ENCODE assay signal across 16 mouse cellular contexts in genomic region chr15:12800405-12801141, GRCm38 (mm10). TPM values are rescaled to one million over a fixed set of nuclear protein-coding genes. Genes with fewer than 3 reads are reported as not detected.
A peak's percentile ranks its signal among the peaks of the same experiment; 100 is the strongest.
DNase-seq lines count a peak whose midpoint lies in the region; ATAC-seq and TF ChIP-seq lines count a peak whose summit lies in the region.
"Had no signal": no experiment of that assay in that cellular context is flagged by ENCODE, and none has a peak within 500 bp of the region (broad histone marks: within the 10 kb centered on the region; RNA-seq: fewer than 3 reads in every experiment).

No protein-coding gene starts in this region.

- no peaks in the 10 kb centered on the region for H3K36me3 ChIP-seq in liver, embryonic 15.5 days (replicated peaks)
- H3K36me3 ChIP-seq in liver, postnatal 0 days (replicated peaks; ENCODE audit: insufficient read depth, low read length) = no peaks in the 10 kb centered on the region
- H3K36me3 ChIP-seq in midbrain, embryonic 13.5 days = peaks cover under 1% of the 10 kb centered on the region; the same call in 1 of the 2 replicates
- H3K36me3 ChIP-seq in forebrain, postnatal 0 days (ENCODE audit: insufficient read depth) = no peaks in the 10 kb centered on the region
- peaks cover under 1% of the 10 kb centered on the region for H3K36me3 ChIP-seq in limb, embryonic 10.5 days

- TF ChIP-seq EP300 in liver, postnatal 0 days (IDR thresholded peaks at IDR 0.05; ENCODE audit: low read depth) = no peak

- H3K4me1 ChIP-seq in liver, embryonic 15.5 days (replicated peaks) = peaks cover 7% of the 10 kb centered on the region
- no peaks in the 10 kb centered on the region for H3K4me1 ChIP-seq in liver, postnatal 0 days (ENCODE audit: insufficient read depth)
- no peaks in the 10 kb centered on the region for H3K4me1 ChIP-seq in midbrain, embryonic 13.5 days (replicated peaks)
- no peaks in the 10 kb centered on the region for H3K4me1 ChIP-seq in forebrain, postnatal 0 days (ENCODE audit: insufficient read depth)
- H3K4me1 ChIP-seq in limb, embryonic 10.5 days = no peaks in the 10 kb centered on the region

- 44% methylated on average over 15 of the region's 15 CpGs for WGBS in liver, embryonic 15.5 days (ENCODE audit: insufficient replicate concordance)
- WGBS in liver, postnatal 0 days (ENCODE audit: insufficient replicate concordance) = 47% methylated on average over 15 of the region's 15 CpGs
- WGBS in midbrain, embryonic 13.5 days = 51% methylated on average over 15 of the region's 15 CpGs
- 53% methylated on average over 15 of the region's 15 CpGs for WGBS in forebrain, postnatal 0 days
- 47% methylated on average over 15 of the region's 15 CpGs for WGBS in limb, embryonic 10.5 days

- no peak for ATAC-seq in liver, embryonic 15.5 days (ENCODE audit: insufficient read depth)
- ATAC-seq in liver, postnatal 0 days = no peak
- peak; percentile 84 for ATAC-seq in CD4-positive, CD25-positive, alpha-beta regulatory T cell, adult 4 months
- peak; percentile 59; the same call in 1 of the 2 replicates for ATAC-seq in midbrain, embryonic 13.5 days
- ATAC-seq in forebrain, postnatal 0 days = no peak
- ATAC-seq: forebrain, embryonic 16.5 days had no signal

- H3K27ac ChIP-seq in liver, embryonic 15.5 days (replicated peaks) = no peak overlapping the region
- no peak overlapping the region for H3K27ac ChIP-seq in liver, postnatal 0 days (ENCODE audit: low read depth)
- no peak overlapping the region for H3K27ac ChIP-seq in midbrain, embryonic 13.5 days
- H3K27ac ChIP-seq in forebrain, postnatal 0 days (ENCODE audit: low read depth, low read length) = no peak overlapping the region
- H3K27ac ChIP-seq in limb, embryonic 10.5 days = no peak overlapping the region

- no peak for TF ChIP-seq CTCF in liver, postnatal 0 days (IDR thresholded peaks at IDR 0.05; ENCODE audit: low read depth)
- no peak for TF ChIP-seq CTCF in forebrain, postnatal 0 days (IDR thresholded peaks at IDR 0.05; ENCODE audit: low read depth)

- intact Hi-C loops in heart, postnatal 36 days (cut with DNase I) = no loop called here

- peak; percentile 59 for DNase-seq in heart, adult 11 months
- DNase-seq in heart, postnatal 36 days = no peak
- no peak for DNase-seq in liver, postnatal 0 days
- DNase-seq in forebrain, postnatal 0 days = no peak
- DNase-seq in limb, embryonic 10.5 days (ENCODE audit: low spot score) = no peak
- DNase-seq: adrenal gland, postnatal 14 days; cerebellum, adult 18-20 months; gastrocnemius, postnatal 36 days; kidney, postnatal 14 days; lung, postnatal 4 days; spleen, adult 18-20 months; thymus, postnatal 14 days had no signal

- H3K9me3 ChIP-seq in liver, embryonic 15.5 days (replicated peaks) = no peaks in the 10 kb centered on the region
- H3K9me3 ChIP-seq in liver, postnatal 0 days (ENCODE audit: low read length) = no peaks in the 10 kb centered on the region
- no peaks in the 10 kb centered on the region for H3K9me3 ChIP-seq in midbrain, embryonic 13.5 days
- no peaks in the 10 kb centered on the region for H3K9me3 ChIP-seq in forebrain, postnatal 0 days (ENCODE audit: low read length)
- H3K9me3 ChIP-seq in limb, embryonic 10.5 days (replicated peaks) = no peaks in the 10 kb centered on the region

- no peak overlapping the region for H3K4me3 ChIP-seq in liver, embryonic 15.5 days (replicated peaks)
- no peak overlapping the region for H3K4me3 ChIP-seq in liver, postnatal 0 days (ENCODE audit: low read depth, low read length)
- H3K4me3 ChIP-seq in midbrain, embryonic 13.5 days (replicated peaks) = no peak overlapping the region
- H3K4me3 ChIP-seq in forebrain, postnatal 0 days (ENCODE audit: low read depth, low read length) = no peak overlapping the region
- H3K4me3 ChIP-seq in limb, embryonic 10.5 days = no peak overlapping the region

- 0 out of 2 replicates have a peak overlapping the region, but pooled peaks have one; percentile 1 for H3K4me2 ChIP-seq in liver, embryonic 15.5 days
- no peak overlapping the region for H3K4me2 ChIP-seq in liver, postnatal 0 days (ENCODE audit: low read depth, low read length)
- no peak overlapping the region for H3K4me2 ChIP-seq in midbrain, embryonic 13.5 days (replicated peaks)
- no peak overlapping the region for H3K4me2 ChIP-seq in forebrain, postnatal 0 days (ENCODE audit: low read depth)

- H3K27me3 ChIP-seq in liver, embryonic 15.5 days = no peaks in the 10 kb centered on the region
- H3K27me3 ChIP-seq in liver, postnatal 0 days (ENCODE audit: insufficient read depth, low read length) = no peaks in the 10 kb centered on the region
- no peaks in the 10 kb centered on the region for H3K27me3 ChIP-seq in midbrain, embryonic 13.5 days
- H3K27me3 ChIP-seq in forebrain, postnatal 0 days (ENCODE audit: insufficient read depth, low read length) = no peaks in the 10 kb centered on the region
- no peaks in the 10 kb centered on the region for H3K27me3 ChIP-seq in limb, embryonic 10.5 days (ENCODE audit: low read depth, poor library complexity, severe bottlenecking)

- no peak overlapping the region for H3K9ac ChIP-seq in liver, embryonic 15.5 days
- H3K9ac ChIP-seq in liver, postnatal 0 days (replicated peaks) = no peak overlapping the region
- H3K9ac ChIP-seq in midbrain, embryonic 13.5 days (replicated peaks) = no peak overlapping the region
- H3K9ac ChIP-seq in forebrain, postnatal 0 days = no peak overlapping the region

RNA-seq across cellular contexts. Expression of gene 6030458C11Rik, which starts 23.9 kb away (rescaled TPM):
- total RNA-seq in heart, postnatal 36 days (2021) = 10 to 100 TPM; 12.5 to 13.7 TPM
- polyA plus RNA-seq in liver, embryonic 15.5 days (2015; fragmentation: Nextera tagmentation; extraction: Ambion mirVana) = 23.9 and 25.4 TPM in 2 replicates
- 18.9 and 19.5 TPM in 2 replicates for polyA plus RNA-seq in liver, postnatal 0 days (2015; fragmentation: Nextera tagmentation; extraction: Ambion mirVana)
- 10 to 100 TPM; 37.6 to 44.9 TPM for polyA plus RNA-seq in CD4-positive, CD25-positive, alpha-beta regulatory T cell, adult 4 months (2017; shearing (Covaris generic))
- 36.3 and 38.7 TPM in 2 replicates for polyA plus RNA-seq in midbrain, embryonic 13.5 days (2015; fragmentation: Nextera tagmentation; extraction: Ambion mirVana)
- total RNA-seq in forebrain, postnatal 0 days (2014; rRNA removed) = 30.3 and 31.5 TPM in 2 replicates
- 13.2 and 21.0 TPM in 2 replicates for polyA plus RNA-seq in forebrain, postnatal 0 days (2015; fragmentation: Nextera tagmentation; extraction: Ambion mirVana)
- 47.0 and 55.6 TPM in 2 replicates for polyA plus RNA-seq in limb, embryonic 10.5 days (2016; fragmentation: Nextera tagmentation; extraction: Ambion mirVana)

RNA-seq across cellular contexts. Expression of gene Drosha, which starts 24.0 kb away (rescaled TPM):
- 10 to 100 TPM; 35.8 to 39.0 TPM for total RNA-seq in heart, postnatal 36 days (2021)
- 11.1 and 11.2 TPM in 2 replicates for polyA plus RNA-seq in liver, embryonic 15.5 days (2015; fragmentation: Nextera tagmentation; extraction: Ambion mirVana)
- 4.5 and 5.2 TPM in 2 replicates for polyA plus RNA-seq in liver, postnatal 0 days (2015; fragmentation: Nextera tagmentation; extraction: Ambion mirVana)
- 10 to 100 TPM; 12.7 to 17.1 TPM for polyA plus RNA-seq in CD4-positive, CD25-positive, alpha-beta regulatory T cell, adult 4 months (2017; shearing (Covaris generic))
- 54.1 and 57.7 TPM in 2 replicates for polyA plus RNA-seq in midbrain, embryonic 13.5 days (2015; fragmentation: Nextera tagmentation; extraction: Ambion mirVana)
- total RNA-seq in forebrain, postnatal 0 days (2014; rRNA removed) = 37.0 and 43.9 TPM in 2 replicates
- polyA plus RNA-seq in forebrain, postnatal 0 days (2015; fragmentation: Nextera tagmentation; extraction: Ambion mirVana) = 41.7 and 47.3 TPM in 2 replicates
- 82.4 and 85.5 TPM in 2 replicates for polyA plus RNA-seq in limb, embryonic 10.5 days (2016; fragmentation: Nextera tagmentation; extraction: Ambion mirVana)

Comparison
In these comparisons a context has a peak if more than half of its experiments do, and no peak if none do; other contexts are left out.
1. ATAC-seq: peak in CD4-positive, CD25-positive, alpha-beta regulatory T cell, adult 4 months (single experiment) and midbrain, embryonic 13.5 days (single experiment); none in liver, embryonic 15.5 days (single experiment), liver, postnatal 0 days (single experiment) and forebrain, postnatal 0 days (single experiment).